Mouse (Mus musculus) urinary bladder, postnatal 36 days (tissue): Measurements from ENCODE around the gene Il1r1.
A peak's percentile ranks its signal among the peaks of the same experiment; 100 is the strongest.

Source experiments
- DNase-seq, 2 experiments: peaks; one replicate each; pipeline ENCODE4 v3.0.0; 2022; ENCODE audit warnings: low spot score in 2 of 2, mixed read lengths in 1 of 2

The Il1r1 gene

DNA sequence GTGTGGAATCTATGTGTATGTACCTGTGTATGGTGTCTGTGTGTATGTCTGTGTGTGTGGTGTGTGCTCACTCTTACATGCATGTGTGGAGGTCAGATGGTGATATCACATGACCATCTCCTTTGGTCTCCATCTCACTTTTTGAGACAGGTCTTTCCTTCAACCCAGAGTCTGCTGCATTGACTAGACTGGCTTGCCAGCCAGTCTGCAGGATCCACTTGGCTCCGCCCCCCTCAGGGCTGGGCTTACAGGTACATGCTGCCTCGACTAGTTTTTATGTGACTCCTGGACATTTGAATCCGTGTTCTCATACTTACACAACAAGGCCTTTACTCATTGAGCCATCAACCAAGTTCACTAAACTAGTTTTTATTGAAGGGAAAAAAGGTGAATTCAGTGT lies 6.2 kb downstream of the Il1r1 start:
- no peak for DNase-seq

DNA sequence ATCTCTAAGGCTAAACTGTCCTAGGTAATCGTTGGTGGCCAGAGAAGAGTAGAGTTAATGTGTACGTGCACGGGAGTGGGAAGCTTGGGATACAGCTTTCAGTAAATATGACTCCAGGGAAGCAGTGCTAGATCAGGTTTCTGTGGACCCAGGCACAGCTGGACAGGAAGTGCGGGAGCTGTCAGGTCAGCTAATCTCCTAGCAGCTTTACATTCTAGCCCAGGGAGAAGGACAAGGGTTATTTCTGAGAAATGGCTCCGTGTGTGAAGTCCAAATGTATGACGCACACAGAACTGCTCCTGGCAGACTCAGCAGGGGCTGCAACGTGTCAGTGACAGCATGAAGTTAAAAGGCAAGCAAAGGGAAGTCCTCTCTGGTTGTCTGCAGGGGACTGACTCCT lies 8.3 kb downstream of the Il1r1 start:
- no peak for DNase-seq

GRCm38 (mm10) chr1:40233621-40234020 lies 8.7 kb downstream of the Il1r1 start:
- no peak for DNase-seq

GRCm38 (mm10) chr1:40235597-40236249 lies 10.8 kb downstream of the Il1r1 start:
- no peak for DNase-seq

DNA sequence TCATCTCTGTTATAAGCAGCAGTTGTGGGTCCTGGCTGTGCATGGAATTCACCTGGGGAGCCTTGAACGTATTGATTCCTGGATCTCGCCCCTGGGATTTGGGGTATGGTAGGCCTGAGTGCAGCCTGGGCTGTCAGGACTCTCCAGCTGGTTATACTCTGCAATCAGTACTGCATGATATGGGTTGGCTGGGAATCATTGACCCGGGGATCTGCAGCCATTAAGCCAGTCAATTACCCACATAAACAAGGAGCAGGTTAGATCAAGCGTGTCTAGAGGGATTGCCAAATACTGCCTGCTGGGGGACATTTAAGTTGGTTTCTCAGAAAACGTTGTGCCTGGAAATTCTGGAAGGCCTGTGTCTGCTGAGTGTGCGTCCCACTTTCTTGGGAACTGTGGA lies 11.8 kb downstream of the Il1r1 start:
- no peak for DNase-seq

DNA sequence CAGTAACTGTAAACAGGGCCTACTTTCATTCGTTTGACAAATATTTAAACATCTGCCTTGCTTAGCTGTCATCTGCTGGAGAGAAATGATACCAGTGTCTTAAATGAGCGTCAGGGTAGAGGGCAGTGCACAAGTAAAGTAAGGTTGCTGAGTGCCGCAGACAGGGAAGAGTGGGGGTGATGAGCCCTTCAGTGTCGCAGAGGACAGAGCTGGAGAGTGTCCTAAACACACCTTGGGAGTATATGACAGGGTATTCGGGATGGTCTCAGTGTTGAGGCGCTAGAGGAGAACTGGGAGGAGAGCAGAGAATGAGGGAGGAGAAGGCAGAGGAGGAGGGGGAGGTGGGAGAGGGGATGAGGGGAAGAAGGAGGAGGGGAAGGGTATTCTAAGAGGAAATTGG lies 12.2 kb downstream of the Il1r1 start:
- no peak for DNase-seq

DNA sequence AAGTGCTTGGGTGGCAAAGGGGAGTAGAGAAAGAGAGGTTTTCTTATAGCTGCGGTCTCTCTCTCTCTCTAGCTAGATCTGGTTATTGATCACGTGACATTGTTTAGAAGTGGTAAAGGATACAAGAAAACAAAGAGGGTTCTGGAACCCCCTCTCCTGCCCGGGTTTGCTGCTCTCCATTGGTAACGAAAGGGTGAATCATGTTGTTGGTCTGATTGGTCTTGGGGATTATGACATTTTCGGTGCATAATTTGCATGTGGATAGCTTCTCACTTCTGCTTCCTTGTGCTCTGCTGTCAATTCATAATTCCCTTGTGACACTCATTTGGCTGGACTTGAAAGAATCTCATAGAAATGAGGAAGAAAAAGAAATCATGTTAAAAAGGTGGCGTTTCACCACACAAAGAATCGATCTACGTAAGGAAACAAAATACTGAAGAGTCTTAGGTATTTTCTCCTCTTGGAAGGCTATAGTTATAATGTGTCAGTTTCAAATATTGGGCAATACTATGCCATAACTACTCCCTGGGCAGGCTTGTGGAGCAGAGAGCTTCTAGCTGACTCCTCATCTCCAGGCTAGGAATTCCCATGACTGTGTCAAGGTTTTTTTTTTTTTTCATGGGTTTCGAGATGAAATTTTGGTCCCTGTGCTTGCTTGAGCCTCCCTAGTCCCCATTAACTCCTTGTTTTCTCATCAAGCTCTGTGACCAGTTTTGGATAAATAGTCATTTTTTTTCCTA lies 15.6 kb downstream of the Il1r1 start:
- no peak for DNase-seq

- no peak for DNase-seq
Observed at GRCm38 (mm10) chr1:40242717-40243116, 17.8 kb downstream of the Il1r1 start.

GRCm38 (mm10) chr1:40243561-40243998 lies 18.7 kb downstream of the Il1r1 start:
- DNase-seq = no peak

DNA sequence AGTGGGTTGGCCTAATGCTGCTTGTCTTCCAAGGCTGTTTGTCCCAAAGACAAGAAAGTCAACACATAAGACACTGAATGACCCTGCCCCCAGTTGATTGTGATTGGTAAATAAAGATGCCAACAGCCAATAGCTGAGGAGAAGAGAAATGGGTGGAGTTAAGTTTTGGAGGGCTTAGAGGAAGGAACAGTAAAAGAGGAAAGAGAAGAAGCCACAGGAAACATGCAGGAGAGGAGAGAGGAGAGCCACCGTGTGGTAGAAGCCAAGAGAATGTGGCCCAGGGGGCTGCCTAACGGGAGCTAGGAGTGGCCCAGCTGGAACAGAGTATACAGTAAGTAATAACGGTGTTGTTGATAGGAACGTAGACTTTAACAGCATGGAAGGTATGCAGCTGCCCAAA lies 25.5 kb downstream of the Il1r1 start:
- no peak for DNase-seq

GRCm38 (mm10) chr1:40252507-40252906 lies 27.6 kb downstream of the Il1r1 start:
- no peak for DNase-seq

DNA sequence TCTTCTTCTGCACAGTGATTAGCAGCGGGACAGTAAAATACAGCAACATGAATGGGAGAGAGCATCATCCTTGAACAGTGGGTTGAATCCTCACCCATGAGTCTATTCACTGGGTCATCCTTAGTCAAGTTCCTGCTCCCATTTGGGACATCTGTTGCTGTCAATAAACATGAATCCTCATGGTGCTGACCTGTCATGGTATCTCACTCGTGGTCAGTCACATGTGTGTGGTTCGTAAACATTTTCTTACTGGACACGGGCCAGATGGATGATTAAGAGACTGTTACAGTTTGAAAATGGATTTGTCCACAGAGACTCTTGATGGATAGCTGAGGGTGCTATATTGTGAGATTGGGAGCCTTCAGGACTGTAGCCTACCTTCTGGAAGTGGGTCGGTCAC lies 29.1 kb downstream of the Il1r1 start:
- DNase-seq = no peak

DNA sequence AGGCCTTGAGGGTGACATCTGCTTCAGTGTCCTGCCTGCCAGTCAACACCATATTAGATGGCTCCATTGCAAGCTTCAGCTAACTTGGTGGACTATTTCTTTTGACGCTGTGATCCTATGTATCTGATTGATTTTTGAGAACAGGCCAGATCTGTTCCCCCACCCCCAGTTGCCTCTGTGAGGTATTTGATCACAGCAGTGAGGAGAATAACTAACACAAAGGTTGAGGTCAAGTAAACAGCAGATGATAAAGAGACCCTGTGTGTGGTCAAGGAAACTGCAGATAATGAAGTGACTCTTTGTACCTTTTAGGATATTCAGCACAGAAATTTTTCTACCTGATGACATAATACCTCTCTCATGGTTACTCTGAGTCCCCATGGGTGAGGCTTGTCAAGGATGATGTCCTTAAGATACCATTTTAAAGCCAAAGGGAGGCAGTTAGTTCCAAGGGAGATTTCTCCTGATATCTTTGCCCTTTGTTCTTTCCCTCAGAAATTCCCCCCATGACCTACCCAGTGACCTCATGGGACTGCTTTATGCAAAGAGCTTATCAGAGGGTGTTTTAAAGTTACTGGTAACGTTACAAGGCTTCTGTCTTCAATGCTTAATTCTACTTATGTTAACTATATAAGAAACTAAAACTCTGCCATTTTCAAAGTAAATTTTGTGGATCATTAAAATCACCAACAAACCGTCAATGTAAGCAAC lies 29.6 kb downstream of the Il1r1 start:
- DNase-seq = no peak

DNA sequence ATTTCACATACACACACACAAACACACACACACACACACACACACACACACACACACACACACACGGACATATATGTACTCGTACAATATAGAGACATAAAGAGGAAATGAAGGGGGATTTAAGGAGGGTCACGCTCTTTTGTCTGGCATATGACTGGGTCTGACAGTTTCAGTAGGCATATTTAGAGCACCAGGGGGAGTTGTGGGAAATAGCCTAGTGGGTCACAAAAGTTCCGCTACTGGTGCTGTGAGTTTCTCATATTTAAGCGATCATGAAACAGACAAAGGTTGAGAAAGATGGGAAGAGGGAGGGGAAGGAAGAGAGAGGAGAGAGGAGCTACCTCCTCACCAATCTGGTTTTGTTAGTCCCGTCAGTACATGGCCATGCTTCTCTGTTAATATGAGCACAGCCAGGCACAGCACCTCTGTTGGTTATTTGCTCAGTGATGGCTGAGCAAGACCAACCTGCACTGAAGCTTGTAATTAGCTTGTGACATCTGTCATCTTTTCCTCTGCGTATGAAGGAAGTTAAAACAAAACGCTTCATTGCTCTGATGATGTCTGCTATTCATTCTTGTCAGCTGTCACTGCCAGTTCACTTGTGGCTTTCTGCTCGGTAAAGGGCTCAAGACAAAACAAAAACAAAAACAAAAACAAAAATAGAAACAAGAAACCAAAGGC lies 37.7 kb downstream of the Il1r1 start:
- DNase-seq = no peak

- DNase-seq = no peak
Observed at GRCm38 (mm10) chr1:40263122-40263498, 38.2 kb downstream of the Il1r1 start.

GRCm38 (mm10) chr1:40263679-40264078 lies 38.8 kb downstream of the Il1r1 start:
- DNase-seq = peak in 1 of 2 experiments; percentile 35

DNA sequence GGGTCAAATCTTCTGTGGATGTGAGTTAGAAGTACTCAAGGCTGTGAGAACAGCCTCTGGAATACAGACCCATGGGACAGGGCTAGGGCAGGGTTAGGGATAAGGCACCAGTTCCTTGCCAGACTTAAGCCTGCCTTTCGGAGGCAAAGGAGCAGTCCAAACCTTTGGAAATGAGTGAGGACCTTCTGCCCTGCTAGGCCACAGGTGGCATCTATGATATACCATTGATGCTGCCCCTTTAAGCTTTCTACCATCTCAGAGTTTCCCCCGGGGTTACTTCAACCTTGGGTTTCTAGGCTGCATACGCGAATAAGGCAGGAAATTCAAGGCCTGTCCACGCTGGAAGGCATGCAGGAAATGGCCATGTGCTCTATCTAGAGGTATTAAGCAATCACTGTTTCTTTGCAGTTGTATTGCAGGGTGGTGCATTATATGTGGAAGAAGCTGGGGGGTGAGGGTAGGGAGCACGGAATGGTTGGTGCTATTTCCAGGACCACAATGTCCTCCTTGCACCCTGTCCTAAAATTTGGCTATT lies 40.5 kb downstream of the Il1r1 start:
- no peak for DNase-seq

DNA sequence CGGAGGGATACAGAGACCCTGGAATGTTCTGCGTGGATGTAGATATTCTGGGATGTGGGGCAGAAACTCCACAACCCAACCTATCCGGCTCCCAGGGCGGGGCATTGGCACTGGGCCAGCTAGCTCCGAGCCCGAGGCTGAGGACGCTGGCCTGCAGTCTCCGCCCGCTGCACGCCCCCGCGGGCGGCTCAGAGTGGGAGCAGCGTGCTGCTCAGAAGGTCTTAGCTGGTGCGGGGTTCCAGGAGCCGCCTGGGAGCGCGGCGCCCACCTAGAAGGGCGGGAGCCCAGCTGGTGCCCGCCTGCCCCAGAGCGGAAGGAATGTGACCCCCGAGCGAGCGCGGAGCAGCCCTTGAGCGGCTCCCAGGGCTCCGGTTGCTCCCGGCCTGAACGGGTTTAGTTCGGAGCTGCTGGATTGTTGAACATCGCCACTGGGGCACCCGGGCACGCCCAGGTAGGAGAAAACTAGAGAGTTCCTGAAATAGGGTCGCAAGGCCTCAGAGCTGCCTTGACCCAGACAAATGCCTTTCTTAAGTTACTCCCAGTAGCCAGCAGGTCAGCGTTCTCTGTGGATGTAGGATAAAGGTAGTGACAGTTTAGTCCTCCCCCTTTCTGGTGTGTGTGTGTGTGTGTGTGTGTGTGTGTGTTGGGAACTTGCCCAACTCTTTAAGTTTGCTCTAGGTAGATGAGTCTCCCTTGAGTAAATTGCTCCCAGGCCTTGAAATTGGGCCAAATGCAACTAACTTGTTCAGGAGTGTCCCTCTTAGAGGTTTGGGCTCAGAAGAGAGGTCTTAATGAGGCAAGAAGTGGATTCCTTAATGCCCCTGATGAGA lies 41.8 kb downstream of the Il1r1 start:
- peak; percentile 79 to 86 for DNase-seq

DNA sequence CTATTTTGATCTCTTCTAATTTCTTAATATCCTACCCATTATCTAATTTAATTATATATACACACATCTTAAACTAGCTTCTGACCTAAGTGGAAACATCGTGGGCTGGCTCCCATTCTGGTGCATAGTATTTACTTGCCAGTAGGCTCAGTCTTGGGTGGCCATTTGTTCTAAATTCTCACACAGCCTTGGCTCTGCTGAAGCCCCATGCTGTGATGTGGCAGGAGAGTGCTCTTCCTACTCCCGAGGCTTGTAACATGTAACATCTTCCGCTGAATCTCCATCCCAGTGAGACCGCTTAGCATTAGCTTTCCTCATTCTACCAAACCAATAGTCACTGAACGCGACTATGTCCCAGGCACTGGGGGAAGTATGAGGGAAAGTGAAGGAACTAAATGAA lies 43.0 kb downstream of the Il1r1 start:
- no peak for DNase-seq

GRCm38 (mm10) chr1:40268536-40268935 lies 43.7 kb downstream of the Il1r1 start:
- no peak for DNase-seq

DNA sequence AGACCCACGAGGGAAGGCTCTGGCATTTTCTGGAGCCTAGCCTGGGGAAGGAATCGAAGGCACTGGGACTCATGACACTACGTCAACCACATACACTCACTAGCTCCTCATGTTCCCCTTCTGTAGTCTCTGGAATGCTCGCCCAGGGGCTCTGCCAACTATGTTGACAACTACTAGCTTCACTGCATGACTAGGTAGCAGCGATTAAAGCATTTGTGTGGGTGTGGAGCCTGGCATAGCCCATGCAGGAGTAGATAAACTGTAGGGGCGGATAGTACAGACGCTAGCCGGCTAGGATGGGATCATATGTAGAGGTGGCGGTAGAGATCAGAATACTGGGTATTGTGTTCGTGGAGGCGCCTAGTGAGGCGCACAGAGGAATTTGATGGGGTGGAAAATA lies 45.5 kb downstream of the Il1r1 start:
- DNase-seq = no peak
